Mouse (Mus musculus) MEL (cell line): ENCODE results near the gene Dot1l. TPM values are rescaled to one million over a fixed set of nuclear protein-coding genes. Genes with fewer than 3 reads are reported as not detected.

Experiments
- DNase-seq: peaks from one replicate; pipeline ENCODE4 v3.0.0; 2011; ENCODE audit warnings: low read depth, low spot score
- H3K27ac ChIP-seq: 2 replicates; pipeline ENCODE4 v1.5.1; 2012; ENCODE audit warnings: low read depth, mild to moderate bottlenecking, control low read depth, low read length, moderate library complexity; ENCODE audit not compliant: control insufficient read depth
- H3K27me3 ChIP-seq, 2 experiments: fragments of 150-350 bp in 1 of 2; sonication (generic) in 1 of 2; 2 replicates each; pipeline ENCODE4 v1.6.1; 2012; ENCODE audit warnings: low read length in 2 of 2, mild to moderate bottlenecking in 2 of 2, improper control_type of control experiment in 1 of 2, moderate library complexity in 1 of 2; ENCODE audit not compliant: insufficient read depth in 2 of 2, control insufficient read depth in 1 of 2
- H3K36me3 ChIP-seq, 2 experiments: 2 replicates each; pipeline ENCODE4 v1.6.1; 2012 to 2014; ENCODE audit warnings: low read length in 2 of 2, improper control_type of control experiment in 1 of 2, inconsistent platforms in 1 of 2, mild to moderate bottlenecking in 1 of 2; ENCODE audit not compliant: insufficient read depth in 2 of 2, control insufficient read depth in 1 of 2
- H3K4me1 ChIP-seq, 2 experiments: fragments of 150-350 bp in 1 of 2; sonication (generic) in 1 of 2; 2 replicates each; pipeline ENCODE4 v1.6.1; 2012; ENCODE audit warnings: low read length in 2 of 2, improper control_type of control experiment in 1 of 2, mild to moderate bottlenecking in 1 of 2; ENCODE audit not compliant: insufficient read depth in 2 of 2, control insufficient read depth in 1 of 2
- H3K4me3 ChIP-seq, 2 experiments: fragments of 150-350 bp in 1 of 2; sonication (generic) in 1 of 2; 2 replicates each; pipeline ENCODE4 v1.5.1; 2012; ENCODE audit warnings: low read depth in 2 of 2, low read length in 2 of 2, mild to moderate bottlenecking in 2 of 2, moderate library complexity in 2 of 2, control low read depth in 1 of 2, improper control_type of control experiment in 1 of 2; ENCODE audit not compliant: control insufficient read depth in 1 of 2, insufficient read depth in 1 of 2
- H3K79me2 ChIP-seq: 2 replicates; pipeline ENCODE4 v1.6.1; 2012; ENCODE audit warnings: mild to moderate bottlenecking, low read length, moderate library complexity; ENCODE audit not compliant: control insufficient read depth, poor library complexity, insufficient read depth
- H3K9ac ChIP-seq: 2 replicates; pipeline ENCODE4 v1.6.1; 2012; ENCODE audit warnings: low read depth, mild to moderate bottlenecking, control low read depth, low read length, moderate library complexity; ENCODE audit not compliant: control insufficient read depth, poor library complexity, severe bottlenecking
- H3K9me3 ChIP-seq: fragments of 150-350 bp; sonication (generic); replicated peaks from 2 replicates; pipeline ENCODE4 v1.6.1; 2012; ENCODE audit warnings: mild to moderate bottlenecking, low read length, improper control_type of control experiment, moderate library complexity; ENCODE audit not compliant: insufficient read depth
- CTCF ChIP-seq, 3 experiments: IDR thresholded peaks in 2 of 3; conservative IDR thresholded peaks in 1 of 3; 2 replicates each; pipeline ENCODE4 v1.5.1; 2011 to 2012; ENCODE audit warnings: low read length in 3 of 3, low read depth in 2 of 3, mild to moderate bottlenecking in 2 of 3, improper control_type of control experiment in 1 of 3, inconsistent platforms in 1 of 3, mixed read lengths in 1 of 3, moderate library complexity in 1 of 3; ENCODE audit not compliant: control insufficient read depth in 1 of 3, insufficient read depth in 1 of 3, poor library complexity in 1 of 3, severe bottlenecking in 1 of 3
- E2F4 ChIP-seq: IDR thresholded peaks from 2 replicates; pipeline ENCODE4 v1.6.1; 2011; ENCODE audit warnings: low read depth, low read length, improper control_type of control experiment, borderline replicate concordance
- EP300 ChIP-seq, 2 experiments: IDR thresholded peaks; 2 replicates each; pipeline ENCODE4 v1.6.1; 2011; ENCODE audit warnings: improper control_type of control experiment in 2 of 2, low read length in 2 of 2, low read depth in 1 of 2, mild to moderate bottlenecking in 1 of 2
- GATA1 ChIP-seq: IDR thresholded peaks from 2 replicates; pipeline ENCODE4 v1.6.1; 2011; ENCODE audit warnings: low read depth, low read length, improper control_type of control experiment
- HCFC1 ChIP-seq: IDR thresholded peaks from 2 replicates; pipeline ENCODE4 v1.6.1; 2012; ENCODE audit warnings: low read depth, mild to moderate bottlenecking, inconsistent platforms, low read length, improper control_type of control experiment, moderate library complexity
- JUND ChIP-seq: IDR thresholded peaks from 2 replicates; pipeline ENCODE4 v1.6.1; 2011; ENCODE audit warnings: low read depth, mild to moderate bottlenecking, improper control_type of control experiment, low read length
- KAT2A ChIP-seq: conservative IDR thresholded peaks from 2 replicates; pipeline ENCODE4 v1.6.1; 2012; ENCODE audit warnings: low read depth, low read length, improper control_type of control experiment, inconsistent platforms
- MAFK ChIP-seq: IDR thresholded peaks from 2 replicates; pipeline ENCODE4 v1.6.1; 2011; ENCODE audit warnings: low read depth, mild to moderate bottlenecking, low read length, improper control_type of control experiment, borderline replicate concordance
- MXI1 ChIP-seq: IDR thresholded peaks from 2 replicates; pipeline ENCODE4 v1.6.1; 2011; ENCODE audit warnings: mild to moderate bottlenecking, low read depth, low read length, improper control_type of control experiment
- MYB ChIP-seq: IDR thresholded peaks from 2 replicates; pipeline ENCODE4 v1.6.1; 2011; ENCODE audit warnings: mild to moderate bottlenecking, low read depth, low read length, improper control_type of control experiment
- POLR2A ChIP-seq, 2 experiments: IDR thresholded peaks; 2 replicates each; pipeline ENCODE4 v1.6.1; 2011 to 2012; ENCODE audit warnings: low read length in 2 of 2, mild to moderate bottlenecking in 2 of 2, control low read depth in 1 of 2, improper control_type of control experiment in 1 of 2, low read depth in 1 of 2, moderate library complexity in 1 of 2; ENCODE audit not compliant: control insufficient read depth in 1 of 2, insufficient read depth in 1 of 2, poor library complexity in 1 of 2
- POLR2AphosphoS2 ChIP-seq: IDR thresholded peaks from 2 replicates; pipeline ENCODE4 v1.6.1; 2011; ENCODE audit warnings: low read length, improper control_type of control experiment
- POLR2AphosphoS5 ChIP-seq: IDR thresholded peaks from 2 replicates; pipeline ENCODE4 v1.6.1; 2012; ENCODE audit warnings: low read depth, borderline replicate concordance, mild to moderate bottlenecking, inconsistent platforms, low read length, moderate library complexity, mixed read lengths
- RAD21 ChIP-seq: IDR thresholded peaks from 2 replicates; pipeline ENCODE4 v1.6.1; 2011; ENCODE audit warnings: mild to moderate bottlenecking, low read depth, low read length, improper control_type of control experiment
- SIN3A ChIP-seq: IDR thresholded peaks from 2 replicates; pipeline ENCODE4 v1.6.1; 2012; ENCODE audit warnings: low read length, improper control_type of control experiment, inconsistent platforms
- TAL1 ChIP-seq: IDR thresholded peaks from 2 replicates; pipeline ENCODE4 v1.6.1; 2012; ENCODE audit warnings: mild to moderate bottlenecking, inconsistent platforms, low read length, moderate library complexity, mixed read lengths
- TBP ChIP-seq: IDR thresholded peaks from 2 replicates; pipeline ENCODE4 v1.8.0; 2011; ENCODE audit warnings: low read depth, low read length, improper control_type of control experiment
- UBTF ChIP-seq: IDR thresholded peaks from 2 replicates; pipeline ENCODE4 v1.6.1; 2012; ENCODE audit warnings: low read depth, mild to moderate bottlenecking, inconsistent platforms, low read length, improper control_type of control experiment, moderate library complexity, borderline replicate concordance; ENCODE audit not compliant: insufficient read depth
- USF1 ChIP-seq: IDR thresholded peaks from 2 replicates; pipeline ENCODE4 v1.6.1; 2014; ENCODE audit warnings: low read depth, mild to moderate bottlenecking, inconsistent platforms, low read length, improper control_type of control experiment, moderate library complexity
- USF2 ChIP-seq, 2 experiments: IDR thresholded peaks; 2 replicates each; pipeline ENCODE4 v1.6.1; 2011 to 2012; ENCODE audit warnings: improper control_type of control experiment in 2 of 2, low read length in 2 of 2, borderline replicate concordance in 1 of 2, inconsistent platforms in 1 of 2, low read depth in 1 of 2, mild to moderate bottlenecking in 1 of 2; ENCODE audit not compliant: insufficient read depth in 1 of 2
- ZC3H11A ChIP-seq: IDR thresholded peaks from 2 replicates; pipeline ENCODE4 v1.6.1; 2012; ENCODE audit warnings: low read depth, mild to moderate bottlenecking, inconsistent platforms, low read length, improper control_type of control experiment
- ZKSCAN1 ChIP-seq: IDR thresholded peaks from 2 replicates; pipeline ENCODE4 v1.6.1; 2012; ENCODE audit warnings: low read depth, mild to moderate bottlenecking, inconsistent platforms, low read length, improper control_type of control experiment, moderate library complexity
- polyA plus RNA-seq, 2 experiments: library from polyadenylated mRNA; stranded (reverse) in 1 of 2; unstranded in 1 of 2; fragments of >175 nt in 1 of 2; fragments of >200 nt in 1 of 2; gene quantifications; 2 replicates each; pipeline versions ENCODE4 v1.2.1 to v1.2.4; 2012; ENCODE audit warnings: low replicate concordance in 2 of 2, low read depth in 1 of 2; ENCODE audit not compliant: insufficient read length in 2 of 2, insufficient read depth in 1 of 2, missing spikeins in 1 of 2
- total RNA-seq: library from RNA; depleted of rRNA; stranded (reverse); fragments of 300-350 nt; gene quantifications from 2 replicates; pipeline ENCODE4 v1.2.3, GENCODE M21; 2012

Gene Dot1l
- total and polyA plus RNA-seq, 3 experiments: 15.0 to 70.6 TPM; not detected in 1

DNA sequence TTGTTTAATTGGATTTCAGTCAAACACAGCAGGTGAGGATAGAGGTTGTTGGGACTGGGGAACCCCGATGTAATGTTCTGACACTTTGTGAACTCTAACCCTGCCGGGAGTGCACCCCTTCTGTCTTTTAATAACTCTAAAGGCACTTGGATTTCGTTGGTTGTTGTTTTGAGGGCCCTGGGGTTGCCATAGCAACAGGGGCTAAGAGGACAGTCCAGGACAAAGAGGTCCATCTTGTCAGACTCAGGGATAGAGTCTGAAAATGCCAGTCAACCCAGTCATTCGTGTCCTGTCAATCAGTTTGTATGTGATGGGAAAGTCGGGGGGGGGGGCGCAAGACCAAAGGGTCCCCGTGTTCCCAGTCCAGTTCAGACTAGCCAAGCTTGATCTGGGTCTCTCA is 77.8 kb downstream of the Dot1l start:
- Histone ChIP-seq H3K4me3 (no peak overlapping the region), H3K36me3 (peaks cover 0 to 4% of the 10 kb centered on the region in 2 experiments; a peak in 2 of 4 replicates), H3K9me3 (no peaks in the 10 kb centered on the region), H3K79me2 (peaks cover 10% of the 10 kb centered on the region), H3K27me3 (no peaks in the 10 kb centered on the region), H3K27ac (no peak overlapping the region), H3K9ac (no peak overlapping the region), H3K4me1 (peaks cover 2 to 9% of the 10 kb centered on the region in 2 experiments; a peak in 3 of 4 replicates)
- no peak for DNase-seq
- TF ChIP-seq ZKSCAN1 (no peak), RAD21 (no peak), ZC3H11A (no peak), MYB (no peak), HCFC1 (no peak), USF1 (no peak), EP300 (IDR thresholded peaks at IDR 0.05; ENCODE audit: low read depth in 1 of 2, low read length in 2 of 2) (no peak)

- DNase-seq: no peak
- Histone ChIP-seq H3K4me3 (no peak overlapping the region), H3K27me3 (no peaks in the 10 kb centered on the region; a peak in 1 of 4 replicates), H3K9ac (no peak overlapping the region), H3K79me2 (no peaks in the 10 kb centered on the region), H3K9me3 (no peaks in the 10 kb centered on the region), H3K27ac (no peak overlapping the region), H3K4me1 (peaks cover 2 to 4% of the 10 kb centered on the region in 2 experiments; a peak in 3 of 4 replicates), H3K36me3 (peaks cover 0 to 2% of the 10 kb centered on the region in 2 experiments; a peak in 1 of 4 replicates)
- TF ChIP-seq ZC3H11A: no peak
- TF ChIP-seq USF2 (IDR thresholded peaks at IDR 0.05; ENCODE audit: borderline replicate concordance in 1 of 2, insufficient read depth in 1 of 2, low read depth in 1 of 2, low read length in 2 of 2): no peak
- TF ChIP-seq E2F4: no peak
- no peak for TF ChIP-seq USF1
- TF ChIP-seq MAFK: no peak
- TF ChIP-seq CTCF (IDR thresholded peaks at IDR 0.05 in 2 of 3, conservative IDR thresholded peaks at IDR 0.05 in 1 of 3; ENCODE audit: control insufficient read depth in 1 of 3, insufficient read depth in 1 of 3, low read depth in 2 of 3, low read length in 3 of 3, poor library complexity in 1 of 3, severe bottlenecking in 1 of 3): no peak
- no peak for TF ChIP-seq POLR2AphosphoS2
- TF ChIP-seq TBP: no peak
- TF ChIP-seq JUND: no peak
- TF ChIP-seq TAL1: no peak
- no peak for TF ChIP-seq SIN3A
- TF ChIP-seq HCFC1: no peak
- TF ChIP-seq POLR2A (IDR thresholded peaks at IDR 0.05; ENCODE audit: control insufficient read depth in 1 of 2, insufficient read depth in 1 of 2, low read depth in 1 of 2, low read length in 2 of 2, poor library complexity in 1 of 2): no peak
- TF ChIP-seq POLR2AphosphoS5: no peak
- no peak for TF ChIP-seq MXI1
- no peak for TF ChIP-seq ZKSCAN1
- TF ChIP-seq MYB: no peak
- no peak for TF ChIP-seq KAT2A
- no peak for TF ChIP-seq UBTF
- TF ChIP-seq GATA1: no peak
Measured at GRCm38 (mm10) chr10:80835617-80836016, 80.6 kb downstream of the Dot1l start.
